Mouse (Mus musculus) adrenal gland, postnatal 14 days (tissue): ENCODE data around the gene Ablim1. TPM values are rescaled to one million over a fixed set of nuclear protein-coding genes. Genes with fewer than 3 reads are reported as not detected.

Experiments used
- DNase-seq: peaks from one replicate; pipeline ENCODE4 v3.0.0; 2021; ENCODE audit warnings: mixed read lengths
- long read RNA-seq, 2 experiments: library from polyadenylated mRNA; stranded (forward); transcript quantifications; one replicate each; pipeline ENCODE4 v2.0.0; 2021
- total RNA-seq: library from RNA; stranded (reverse); gene quantifications from 2 replicates; pipeline ENCODE4 v1.2.3, GENCODE M21; 2021

The Ablim1 gene
- 68.8 and 95.8 TPM in 2 replicates for total RNA-seq
- long read RNA-seq, experiment 1, partial matches to known transcripts: 0 of 7 reads
- long read RNA-seq, experiment 1, other reads (novel, unspliced or antisense): 7 of 7 reads
- long read RNA-seq, experiment 2, partial matches to known transcripts: 1 of 13 reads
- long read RNA-seq, experiment 2, other reads (novel, unspliced or antisense): 12 of 13 reads

DNA sequence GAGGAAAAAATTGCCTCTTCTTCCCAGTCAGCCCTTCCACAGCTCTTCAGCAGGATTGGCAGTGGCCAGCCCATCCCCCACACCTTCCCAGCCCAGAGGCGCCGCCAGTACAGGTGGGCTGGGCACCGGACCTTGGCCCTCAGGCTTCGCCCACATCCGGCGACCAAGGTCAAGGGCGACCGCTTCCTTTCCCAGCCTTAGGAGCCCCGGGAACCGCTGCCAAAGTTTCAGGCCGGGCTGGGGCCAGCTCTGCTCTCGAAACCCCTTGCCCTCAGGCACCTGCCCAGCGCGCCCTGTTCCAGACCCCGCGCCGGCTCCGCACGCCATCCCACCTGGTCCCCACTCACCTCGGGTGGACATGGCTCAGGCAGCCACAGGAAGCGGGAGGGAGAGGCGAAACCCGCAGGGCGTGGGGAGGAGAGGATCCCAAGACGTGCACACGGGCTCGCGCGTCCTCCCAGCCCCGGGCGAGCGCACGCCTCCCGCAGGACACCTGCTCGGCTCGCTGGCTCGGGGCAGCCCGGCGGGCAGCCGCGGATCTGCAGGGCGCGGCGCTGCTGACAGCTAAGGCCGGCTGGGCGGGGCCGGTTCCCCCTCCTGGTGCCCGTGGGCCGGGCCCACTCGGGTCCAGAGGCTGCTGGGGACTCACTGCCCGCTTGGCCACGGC lies at the start of gene Ablim1:
Gene Ablim1, minus strand, starts transcription at position 574 of the 667 bp plus-strand sequence.
- DNase-seq: peak; percentile 80

DNA sequence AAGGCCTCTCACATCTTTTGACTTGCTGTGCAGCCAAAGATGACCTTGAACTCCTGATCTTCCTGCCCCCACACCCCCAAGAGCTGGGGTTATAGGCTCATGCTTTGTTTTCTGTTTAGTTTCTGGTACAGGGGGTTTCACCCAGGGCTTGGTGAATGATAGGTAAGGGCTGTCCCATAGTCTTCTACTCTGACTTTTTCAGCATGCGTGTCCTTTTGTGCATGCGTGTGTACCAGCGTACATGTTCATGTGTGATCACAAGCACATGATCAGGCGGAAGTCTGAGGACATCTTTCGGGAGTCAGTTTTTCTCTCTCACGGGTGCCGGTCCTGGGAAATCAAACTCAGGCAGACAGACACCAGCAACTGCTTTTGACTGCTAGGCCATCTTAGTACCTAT lies 48.8 kb upstream of the Ablim1 start:
- DNase-seq: no peak

DNA sequence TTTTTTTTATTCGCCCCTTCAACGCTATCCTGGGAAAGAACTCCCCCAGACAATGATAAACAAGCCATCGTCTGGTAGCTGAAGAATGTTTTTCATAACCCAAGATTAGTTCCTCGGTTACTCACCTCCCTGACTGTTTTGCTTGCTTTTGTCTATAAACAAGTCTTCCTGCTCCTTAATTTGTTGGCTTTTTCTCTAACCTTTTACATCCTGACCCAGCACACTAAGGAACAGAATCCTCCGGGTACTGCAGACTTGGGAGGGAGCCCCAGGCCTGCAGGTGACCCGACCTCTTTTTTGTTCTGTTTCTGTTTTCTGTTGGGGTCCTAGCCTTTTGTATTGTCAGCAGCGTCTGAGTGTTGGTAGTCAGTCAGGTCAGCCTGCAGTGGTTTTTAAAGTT lies 48.4 kb upstream of the Ablim1 start:
- no peak for DNase-seq

DNA sequence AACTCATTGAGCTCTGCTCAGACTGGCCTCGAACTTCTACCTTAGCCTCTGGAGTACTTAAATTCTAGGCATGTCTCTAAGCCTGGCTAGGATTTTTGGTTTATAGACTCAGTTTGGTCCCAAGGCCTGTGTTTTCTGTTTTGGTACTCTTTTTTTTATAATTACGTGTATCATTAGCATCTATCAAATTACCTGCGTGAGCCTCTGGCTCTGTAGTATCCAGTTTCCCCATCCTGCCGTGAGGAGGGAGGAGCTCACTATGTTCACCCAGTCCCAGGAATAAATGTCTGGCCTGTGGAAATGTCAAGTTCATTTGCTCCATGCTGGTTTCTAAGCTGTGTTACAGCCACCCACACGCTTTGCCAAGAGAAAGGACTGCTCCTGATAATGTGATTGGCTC lies 47.9 kb upstream of the Ablim1 start:
- DNase-seq: peak; percentile 26

DNA sequence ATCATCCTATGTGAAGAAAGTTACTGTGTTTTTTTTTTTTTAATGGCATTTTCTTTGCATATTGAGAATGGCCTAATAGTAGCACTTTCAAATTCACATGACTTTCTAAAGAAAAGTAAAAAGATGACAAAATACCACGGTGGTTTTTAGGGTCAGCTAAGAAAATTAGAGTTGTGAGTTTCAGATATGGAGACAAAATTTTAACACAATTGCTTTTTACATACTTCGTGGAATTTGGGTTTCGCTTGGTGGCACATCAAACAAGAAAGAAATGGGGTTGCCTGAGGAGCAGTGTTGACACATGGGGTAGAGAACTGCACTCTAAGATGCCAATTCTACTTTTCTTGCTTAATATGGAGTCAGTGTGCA lies 47.2 kb upstream of the Ablim1 start:
- no peak for DNase-seq

DNA sequence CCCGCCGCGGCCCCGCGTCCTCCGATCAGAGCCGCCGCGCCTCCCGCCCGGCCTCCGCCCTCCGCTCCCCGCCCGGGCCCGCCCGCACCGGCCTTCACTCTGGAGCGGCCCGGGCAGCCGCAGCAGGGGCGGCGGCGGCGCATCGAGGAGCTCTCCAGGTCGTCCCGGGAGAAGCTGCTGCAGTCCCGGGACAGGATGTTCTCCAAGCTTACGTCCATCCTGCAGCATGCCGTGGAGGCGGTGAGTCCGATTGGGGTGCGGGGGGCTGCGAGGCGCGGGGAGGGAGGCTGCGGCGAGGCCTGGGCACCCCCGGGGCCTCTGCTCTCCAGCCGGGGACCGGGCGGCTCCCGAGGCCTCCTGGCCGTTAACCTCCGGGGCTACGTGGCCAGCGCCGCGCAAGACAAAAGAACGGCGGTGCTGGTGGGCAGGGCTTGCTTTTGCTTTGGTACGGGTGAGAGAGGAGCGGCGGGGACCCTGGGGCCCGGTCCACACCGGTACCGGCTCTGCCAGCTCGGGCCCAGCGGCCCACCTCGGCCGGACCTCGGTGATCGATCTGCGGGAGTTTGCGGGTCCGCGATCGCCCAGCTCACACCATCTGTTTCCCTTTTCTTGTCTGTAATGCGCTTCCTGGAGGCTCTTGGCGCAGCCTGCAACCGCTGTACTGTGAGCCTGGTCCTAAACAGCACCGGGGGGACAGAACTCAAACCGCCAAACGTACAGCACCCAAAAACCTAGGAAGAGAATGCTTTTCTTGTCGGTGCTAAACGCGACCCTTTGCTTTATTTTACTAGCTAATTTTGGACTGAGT lies 46.6 kb upstream of the Ablim1 start:
- DNase-seq: no peak

DNA sequence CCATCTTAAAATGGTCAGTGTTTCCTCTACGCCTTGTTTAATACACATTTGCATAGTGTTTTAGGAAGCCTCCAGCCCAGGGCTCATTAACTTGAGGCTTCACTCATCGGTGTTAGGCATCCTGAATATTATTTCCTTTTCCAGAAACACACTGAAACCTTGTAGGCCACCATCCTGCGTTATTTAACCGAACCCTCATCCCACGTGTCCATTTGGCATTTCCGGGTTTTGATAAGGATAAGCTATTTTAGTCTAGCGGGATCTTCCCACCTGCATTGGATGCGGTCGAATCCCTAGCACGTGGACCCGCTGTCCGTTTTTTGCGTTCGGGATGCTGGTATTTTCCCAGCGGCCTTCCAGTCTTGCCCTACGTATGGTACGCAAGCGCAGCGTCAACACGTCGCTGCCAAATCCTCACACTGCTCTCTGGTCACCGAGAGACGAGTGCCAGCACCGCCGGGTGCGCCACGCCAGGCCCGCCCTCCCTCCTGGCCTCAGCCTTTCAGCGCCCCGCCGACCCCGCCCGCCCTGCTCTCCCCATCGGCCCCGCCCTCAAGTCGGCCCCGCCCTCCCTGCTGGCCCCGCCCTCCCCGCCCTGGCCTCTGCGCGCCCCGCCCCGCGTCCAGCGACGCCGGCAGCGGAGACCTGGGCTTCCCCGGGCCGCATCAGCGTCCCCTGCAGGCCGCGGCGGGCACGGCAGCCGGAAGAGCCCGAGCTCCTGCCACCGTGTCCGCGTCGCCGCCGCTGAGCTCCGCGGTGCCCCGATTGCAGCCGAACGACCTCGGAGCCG lies 45.8 kb upstream of the Ablim1 start, which contains the start of gene Fam160b1:
Gene Fam160b1, plus strand, starts transcription at position 340 of the 790 bp plus-strand sequence.
- DNase-seq: peak; percentile 97

DNA sequence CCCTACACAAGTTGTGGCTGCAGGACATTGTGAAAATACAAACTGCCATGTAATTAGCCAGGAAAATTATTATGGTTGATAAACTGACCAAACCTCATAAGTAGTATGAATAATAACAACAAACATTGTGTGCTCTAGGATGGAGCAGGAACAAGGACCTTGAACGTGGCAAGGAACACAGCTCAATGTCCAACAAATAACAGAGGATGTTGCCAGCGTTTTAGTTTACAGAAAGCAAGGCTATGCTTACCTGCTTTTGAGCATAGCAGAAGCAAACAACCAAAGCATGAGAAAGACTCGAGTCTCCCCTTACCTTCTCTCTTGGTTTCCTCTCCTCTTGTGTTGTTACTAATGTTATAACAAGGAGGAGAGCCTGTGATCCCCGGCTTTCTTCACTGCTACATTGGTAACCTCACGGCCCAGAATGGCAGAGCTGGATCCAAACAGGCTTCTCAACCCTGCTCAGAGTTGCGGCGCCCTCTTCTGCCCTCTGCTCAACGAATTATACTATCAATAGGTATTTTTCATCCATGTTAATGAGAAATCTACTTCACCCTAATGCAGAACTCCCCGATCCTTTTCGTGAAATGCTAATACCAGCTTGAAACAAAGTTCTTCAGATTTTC lies 45.1 kb upstream of the Ablim1 start:
- DNase-seq: peak; percentile 43

DNA sequence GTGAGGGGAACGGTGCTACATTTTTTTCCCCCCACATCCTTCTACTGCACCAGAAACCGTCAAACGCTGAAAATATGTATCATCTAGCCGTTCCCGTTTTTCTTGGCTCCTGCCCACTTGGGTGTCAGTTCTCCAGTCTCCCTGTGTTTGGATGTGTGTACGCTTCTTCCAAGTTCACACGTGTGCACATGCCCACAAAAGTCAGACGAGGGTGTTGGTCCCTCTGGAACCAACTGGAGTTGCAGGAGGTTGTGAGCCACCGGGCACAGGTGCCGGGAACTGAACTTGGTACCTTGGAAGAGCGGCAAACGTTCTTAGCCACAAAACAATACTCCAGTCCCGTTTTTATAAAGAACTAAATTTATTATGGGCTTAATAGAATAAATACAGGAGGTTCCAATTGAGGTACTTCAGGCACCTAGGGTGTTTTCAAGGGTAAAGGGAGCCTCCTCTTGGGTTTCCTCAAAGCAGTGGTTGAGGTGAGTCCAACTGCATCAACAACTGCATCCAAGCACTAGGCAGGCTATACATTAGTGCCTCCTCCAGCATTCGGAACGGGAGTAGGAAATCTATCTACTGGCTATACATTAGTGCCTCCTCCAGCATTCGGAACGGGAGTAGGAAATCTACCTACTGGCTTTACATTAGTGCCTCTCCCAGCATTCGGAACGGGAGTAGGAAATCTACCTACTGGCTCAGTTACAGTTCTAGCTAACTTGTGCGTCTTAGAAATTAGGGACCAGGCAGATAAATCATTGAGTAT lies 44.3 kb upstream of the Ablim1 start:
- no peak for DNase-seq

DNA sequence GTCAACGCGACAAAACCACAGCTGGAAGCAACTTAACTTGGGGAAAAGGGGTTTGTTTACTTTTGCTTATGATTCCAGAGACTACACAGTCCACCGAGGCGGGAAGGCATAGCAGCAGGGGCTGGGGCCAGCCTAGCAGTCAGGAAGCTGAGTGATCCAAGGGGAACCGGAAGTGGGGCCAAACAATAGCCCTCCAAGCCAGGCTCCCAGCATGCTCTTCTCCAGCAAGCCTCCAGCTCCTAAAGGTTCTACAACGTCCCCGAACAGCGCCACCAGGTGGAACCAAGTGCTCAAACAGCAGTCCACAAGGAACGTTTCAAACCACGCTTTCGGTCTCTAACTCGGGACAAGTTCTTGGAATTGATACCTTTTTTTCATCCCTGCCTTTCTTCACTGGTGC lies 43.6 kb upstream of the Ablim1 start:
- DNase-seq: peak; percentile 84

DNA sequence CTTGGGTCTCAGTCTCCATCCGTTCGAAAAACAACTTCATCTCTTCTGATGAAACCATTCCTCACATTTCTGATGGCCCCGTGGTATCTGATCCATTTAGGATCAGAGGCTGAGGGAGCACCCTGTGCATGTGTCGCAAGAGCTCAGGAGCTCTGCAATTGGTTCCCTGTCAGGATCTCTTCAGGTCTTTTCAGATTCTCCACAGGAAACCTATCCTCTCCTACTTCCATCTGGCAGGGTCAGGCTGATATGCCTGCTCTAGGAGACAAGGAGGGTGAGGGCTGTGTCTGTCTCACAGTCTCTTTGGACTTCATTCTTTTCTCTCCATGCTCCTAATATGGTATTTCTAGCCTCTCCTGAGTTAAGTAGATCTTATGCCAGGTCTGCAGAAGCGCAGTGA lies 43.1 kb upstream of the Ablim1 start:
- no peak for DNase-seq

DNA sequence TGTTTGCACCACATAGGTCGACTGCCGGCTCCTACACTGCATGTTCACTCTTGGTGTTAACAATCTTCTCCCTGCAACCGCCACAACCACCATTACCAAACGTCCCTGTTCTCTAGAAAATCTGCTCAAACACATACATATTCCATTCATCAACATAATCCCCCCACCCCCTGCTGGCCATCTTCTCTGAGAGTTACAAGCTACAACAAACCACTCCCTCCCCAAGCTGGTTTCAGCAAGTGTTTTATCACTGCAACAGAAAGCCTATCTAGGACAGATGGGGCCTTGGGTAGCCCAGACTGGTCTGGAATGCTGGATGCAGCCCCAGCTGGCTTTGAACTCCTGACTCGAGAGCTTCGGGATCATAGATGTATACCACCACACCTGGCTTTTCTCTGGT lies 42.5 kb upstream of the Ablim1 start:
- no peak for DNase-seq

DNA sequence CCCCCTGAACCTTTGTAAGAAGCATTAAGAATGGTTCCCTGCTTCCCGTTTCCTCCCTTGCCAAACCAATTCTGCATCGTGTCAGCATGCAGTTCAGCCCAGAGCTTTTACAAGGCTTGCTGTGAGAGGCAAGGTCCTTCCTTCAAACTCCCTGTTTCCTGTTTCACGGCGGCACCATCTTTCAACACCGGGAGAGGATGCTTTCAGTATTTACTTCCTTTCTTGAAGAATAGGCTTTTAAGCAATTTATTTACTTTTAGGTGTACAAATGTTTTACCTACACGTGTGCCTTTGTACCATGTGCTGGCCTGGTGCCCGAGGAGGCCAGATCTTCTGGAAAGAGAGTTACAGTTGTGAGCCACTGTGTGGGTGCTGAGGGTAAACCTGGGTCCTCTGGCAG lies 41.6 kb upstream of the Ablim1 start:
- no peak for DNase-seq

DNA sequence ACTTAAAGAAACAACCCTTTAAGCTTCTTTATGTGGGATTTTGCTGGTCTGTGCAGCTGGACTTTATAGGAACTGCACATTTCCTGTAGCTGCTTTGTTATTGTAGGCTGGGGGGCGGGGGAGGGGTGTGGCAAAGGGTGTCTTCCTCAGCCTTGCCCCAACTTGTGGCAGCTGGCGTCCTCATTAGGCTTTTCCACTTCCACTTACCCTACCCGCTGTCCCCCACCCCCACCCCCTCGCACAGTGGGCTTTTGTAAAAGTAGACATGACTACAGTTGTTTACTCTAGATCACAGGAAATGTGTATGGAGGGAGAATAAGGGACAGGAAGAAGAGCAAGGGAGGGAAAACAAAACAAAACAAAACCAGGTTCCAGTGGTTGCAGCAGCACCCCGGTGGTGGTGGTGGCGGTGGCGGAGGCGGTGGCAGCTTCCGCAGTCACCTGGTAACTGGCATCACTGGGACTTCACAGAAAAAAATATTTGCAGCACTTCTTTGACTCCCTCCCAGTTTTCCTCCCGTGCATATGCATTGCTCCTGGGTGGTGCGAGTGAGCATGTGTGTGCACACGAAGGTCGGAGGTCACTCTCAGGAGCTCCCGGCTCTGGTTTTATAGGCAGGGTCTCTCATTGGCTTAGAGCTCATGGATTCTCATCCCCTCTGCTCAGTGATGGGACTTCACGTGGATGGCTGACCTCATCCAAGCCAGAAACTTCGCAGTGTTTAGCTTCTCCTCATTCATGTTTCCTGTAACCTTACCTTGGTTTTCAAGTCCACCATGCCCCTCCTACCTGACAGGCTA lies 40.9 kb upstream of the Ablim1 start:
- DNase-seq: peak; percentile 27

DNA sequence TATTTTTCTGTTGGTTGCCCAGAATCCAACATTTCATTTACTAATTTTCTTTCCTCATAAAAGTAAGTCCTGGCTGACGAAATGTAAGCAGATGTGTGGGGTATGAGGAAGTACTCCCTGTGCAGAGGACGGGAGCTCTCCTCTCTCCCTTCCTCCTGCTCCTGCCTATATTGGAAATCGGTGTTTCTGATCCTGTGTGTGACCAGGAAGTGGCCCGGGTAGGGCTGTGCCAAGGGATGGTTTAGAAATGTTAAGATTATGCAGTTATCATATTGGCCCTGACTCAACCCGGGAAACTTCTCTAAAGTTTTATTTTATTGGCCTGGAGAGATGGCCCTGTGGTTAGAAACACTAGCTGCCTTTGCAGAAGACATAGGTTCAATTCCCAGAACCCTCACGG lies 40.0 kb upstream of the Ablim1 start:
- DNase-seq: no peak

DNA sequence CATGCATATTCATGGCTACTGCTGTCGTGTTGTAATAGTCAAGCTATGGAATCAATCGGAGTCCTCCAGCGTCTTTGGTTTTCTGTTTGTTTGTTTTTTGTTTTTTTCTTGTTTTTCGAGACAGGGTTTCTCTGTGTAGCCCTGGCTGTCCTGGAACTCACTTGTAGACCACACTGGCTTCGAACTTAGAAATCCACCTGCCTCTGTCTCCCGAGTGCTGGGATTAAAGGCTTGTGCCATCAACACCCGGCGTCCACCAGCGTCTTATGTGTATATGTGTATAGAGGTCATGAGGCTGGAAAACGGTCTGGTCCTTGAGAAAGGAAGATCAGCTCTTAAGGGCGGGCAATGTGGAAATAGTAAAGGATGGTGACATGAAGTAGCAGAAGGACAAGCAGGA lies 39.3 kb upstream of the Ablim1 start:
- DNase-seq: no peak

DNA sequence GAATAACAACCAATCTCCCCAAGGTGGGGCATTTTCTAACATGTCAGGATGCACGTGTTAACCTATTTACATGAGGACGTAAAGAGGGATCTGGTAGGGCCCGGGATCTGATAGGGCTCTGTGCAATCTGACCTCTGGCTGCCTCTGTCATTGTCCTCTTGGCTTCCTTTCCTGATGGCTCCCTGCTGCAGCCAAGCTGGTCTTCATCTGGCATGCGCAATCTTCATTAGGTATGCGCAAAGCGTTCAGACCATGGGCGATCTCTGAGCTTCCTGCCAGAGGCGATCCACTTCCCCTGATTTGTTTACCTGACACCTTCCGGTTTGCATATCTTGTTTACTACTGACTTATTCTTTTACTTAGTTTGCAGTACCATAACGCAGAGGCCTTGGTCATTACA lies 38.5 kb upstream of the Ablim1 start:
- DNase-seq: no peak

DNA sequence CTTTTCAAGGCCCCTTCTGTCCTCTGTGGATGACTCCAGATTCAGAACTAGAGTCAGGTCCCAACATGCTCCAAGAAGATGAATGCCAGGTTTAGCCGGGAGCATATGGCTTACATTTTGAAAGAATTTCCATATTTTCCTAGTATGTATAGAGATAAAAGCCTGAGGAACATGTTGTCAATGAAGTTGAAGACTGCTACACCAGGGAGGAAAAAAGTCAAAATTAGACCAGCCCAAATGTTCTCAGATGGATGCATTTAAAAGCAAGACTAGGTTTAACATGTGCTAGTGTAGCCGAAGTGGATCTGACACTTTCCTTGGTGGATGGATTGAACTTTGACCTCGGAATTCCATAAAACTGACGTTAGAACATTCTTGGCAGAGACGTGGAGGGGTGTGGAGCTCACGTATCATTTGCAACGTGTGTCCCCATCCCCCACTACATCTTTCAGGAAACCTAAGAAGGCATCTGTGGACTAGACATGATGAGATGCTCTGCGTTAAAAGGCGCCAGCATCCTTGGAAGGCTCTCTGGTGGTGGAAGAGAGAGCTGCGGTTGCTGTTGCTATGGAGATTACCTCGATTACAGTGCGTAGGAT lies 37.7 kb upstream of the Ablim1 start:
- no peak for DNase-seq

DNA sequence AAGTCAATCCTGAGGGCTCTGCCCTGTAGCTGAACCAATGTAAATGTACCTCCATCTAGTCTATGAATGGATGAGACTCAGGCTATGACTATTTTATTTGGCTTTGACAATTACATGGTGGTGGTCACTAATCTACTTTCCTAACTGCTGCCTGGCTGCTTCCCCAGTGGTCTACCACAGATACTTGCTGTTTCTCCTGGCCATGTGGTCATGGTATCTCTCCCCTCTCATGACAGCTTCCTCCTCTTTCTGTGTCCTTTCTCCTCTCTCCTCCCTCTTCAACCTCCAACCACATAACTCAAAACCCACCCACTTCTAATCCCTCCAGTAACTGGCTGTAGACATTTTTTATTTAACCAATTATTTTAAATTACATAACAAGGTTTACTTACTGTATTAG lies 34.4 kb upstream of the Ablim1 start:
- DNase-seq: no peak

DNA sequence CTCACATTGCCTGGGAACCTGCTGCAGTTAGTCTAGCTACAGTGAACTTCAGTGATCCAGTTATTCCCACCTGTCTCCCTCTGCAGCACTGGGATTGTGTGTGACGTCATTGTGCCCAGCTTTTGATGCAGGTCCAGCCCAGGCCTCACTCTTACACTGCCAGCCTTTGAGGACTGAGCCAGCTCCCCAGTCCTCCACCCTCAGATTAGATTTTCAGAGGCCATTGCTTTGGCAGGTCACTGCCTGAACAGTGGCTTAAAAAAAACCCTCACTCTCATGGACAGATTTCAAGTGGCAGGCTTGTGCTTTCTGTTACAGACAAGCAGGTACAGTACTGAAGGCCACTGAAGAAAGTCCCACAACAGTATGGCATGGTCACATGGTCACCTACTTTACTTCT lies 30.0 kb upstream of the Ablim1 start:
- no peak for DNase-seq
